Mouse (Mus musculus) forebrain, embryonic 15.5 days (tissue): Measurements from ENCODE around the gene Dzip1. TPM values are rescaled to one million over a fixed set of nuclear protein-coding genes. Genes with fewer than 3 reads are reported as not detected.

Experiments used
- ATAC-seq: fragments of 200-750 bp; cut with Nextera tagmentation; replicated peaks from 2 replicates; pipeline ENCODE4 v1.8.0; 2017; ENCODE audit warnings: mild to moderate bottlenecking, moderate TSS enrichment, moderate library complexity
- H3K27ac ChIP-seq: fragments of 300-500 bp; sonication (generic); replicated peaks from 2 replicates; pipeline ENCODE4 v1.5.1; 2015; ENCODE audit warnings: mild to moderate bottlenecking, inconsistent platforms
- H3K27me3 ChIP-seq: fragments of 300-500 bp; sonication (generic); 2 replicates; pipeline ENCODE4 v1.6.1; 2015; ENCODE audit warnings: inconsistent platforms
- H3K36me3 ChIP-seq: fragments of 300-500 bp; sonication (generic); 2 replicates; pipeline ENCODE4 v1.6.1; 2015; ENCODE audit warnings: mild to moderate bottlenecking, inconsistent platforms
- H3K4me1 ChIP-seq: fragments of 300-500 bp; sonication (generic); 2 replicates; pipeline ENCODE4 v1.6.1; 2015; ENCODE audit warnings: inconsistent platforms
- H3K4me2 ChIP-seq: fragments of 300-500 bp; sonication (generic); replicated peaks from 2 replicates; pipeline ENCODE4 v1.6.1; 2015; ENCODE audit warnings: mild to moderate bottlenecking, inconsistent platforms
- H3K4me3 ChIP-seq: fragments of 300-500 bp; sonication (generic); 2 replicates; pipeline ENCODE4 v1.5.1; 2015; ENCODE audit warnings: mild to moderate bottlenecking, inconsistent platforms
- H3K9ac ChIP-seq: fragments of 300-500 bp; sonication (generic); replicated peaks from 2 replicates; pipeline ENCODE4 v1.6.1; 2015; ENCODE audit warnings: mild to moderate bottlenecking, inconsistent platforms
- H3K9me3 ChIP-seq: fragments of 300-500 bp; sonication (generic); 2 replicates; pipeline ENCODE4 v1.6.1; 2016; ENCODE audit warnings: inconsistent platforms
- WGBS: fragments of 180-500 bp; shearing (Covaris S2); methylation state at CpG from one replicate; pipeline ENCODE4 v1.1.7; 2015; ENCODE audit warnings: mixed read lengths; 5-methylcytosine and 5-hydroxymethylcytosine counted together
- polyA plus RNA-seq: library from polyadenylated mRNA; unstranded; fragments of >200 nt; fragmentation: Nextera tagmentation; extraction: Ambion mirVana; gene quantifications from 2 replicates; pipeline ENCODE4 v1.2.1, GENCODE M21; 2015

The Dzip1 gene
- polyA plus RNA-seq, 1 experiment from 2014 or later = 41.4 TPM

- Histone ChIP-seq H3K4me1 (no peaks in the 10 kb centered on the region), H3K9me3 (no peaks in the 10 kb centered on the region), H3K27ac (no peak overlapping the region), H3K9ac (no peak overlapping the region), H3K4me2 (no peak overlapping the region), H3K27me3 (no peaks in the 10 kb centered on the region), H3K36me3 (no peaks in the 10 kb centered on the region), H3K4me3 (no peak overlapping the region)
- 98% methylated on average over 1 of the region's 1 CpGs for WGBS
- ATAC-seq = no peak
These were observed 85.2 kb downstream of the Dzip1 start for GRCm38 (mm10) chr14:118840027-118840426.

GRCm38 (mm10) chr14:118839416-118839815 is 85.8 kb downstream of the Dzip1 start:
- ATAC-seq = no peak
- Histone ChIP-seq H3K4me1 (no peaks in the 10 kb centered on the region), H3K9ac (no peak overlapping the region), H3K4me3 (no peak overlapping the region), H3K9me3 (no peaks in the 10 kb centered on the region), H3K27ac (no peak overlapping the region), H3K36me3 (no peaks in the 10 kb centered on the region), H3K4me2 (no peak overlapping the region), H3K27me3 (no peaks in the 10 kb centered on the region)
- 54% methylated on average over 5 of the region's 5 CpGs for WGBS

GRCm38 (mm10) chr14:118838556-118839120 is 86.6 kb downstream of the Dzip1 start:
- no peak for ATAC-seq
- 81% methylated on average over 8 of the region's 8 CpGs for WGBS
- Histone ChIP-seq H3K4me1 (no peaks in the 10 kb centered on the region), H3K36me3 (no peaks in the 10 kb centered on the region), H3K9ac (no peak overlapping the region), H3K27me3 (no peaks in the 10 kb centered on the region), H3K4me2 (no peak overlapping the region), H3K9me3 (no peaks in the 10 kb centered on the region), H3K27ac (no peak overlapping the region), H3K4me3 (no peak overlapping the region)

GRCm38 (mm10) chr14:118836754-118837153 is 88.5 kb downstream of the Dzip1 start:
- no peak for ATAC-seq
- WGBS = 95% methylated on average over 7 of the region's 7 CpGs

GRCm38 (mm10) chr14:118836145-118836544 is 89.1 kb downstream of the Dzip1 start:
- Histone ChIP-seq H3K27ac (no peak overlapping the region), H3K36me3 (no peaks in the 10 kb centered on the region), H3K27me3 (no peaks in the 10 kb centered on the region), H3K9me3 (no peaks in the 10 kb centered on the region), H3K4me1 (no peaks in the 10 kb centered on the region), H3K4me2 (no peak overlapping the region), H3K4me3 (no peak overlapping the region), H3K9ac (no peak overlapping the region)
- WGBS = 83% methylated on average over 11 of the region's 11 CpGs
- ATAC-seq = no peak

More at GRCm38 (mm10) chr14:118836754-118837153, 88.5 kb downstream of the Dzip1 start:
- H3K27ac ChIP-seq = no peak overlapping the region
- H3K36me3 ChIP-seq = no peaks in the 10 kb centered on the region
- H3K4me1 ChIP-seq = no peaks in the 10 kb centered on the region
- H3K4me3 ChIP-seq = no peak overlapping the region
- no peak overlapping the region for H3K4me2 ChIP-seq
- H3K27me3 ChIP-seq = no peaks in the 10 kb centered on the region
- H3K9me3 ChIP-seq = no peaks in the 10 kb centered on the region
- H3K9ac ChIP-seq = no peak overlapping the region

GRCm38 (mm10) chr14:118834313-118834712 is 90.9 kb downstream of the Dzip1 start:
- H3K9me3 ChIP-seq = no peaks in the 10 kb centered on the region
- H3K27me3 ChIP-seq = no peaks in the 10 kb centered on the region
- H3K9ac ChIP-seq = no peak overlapping the region
- ATAC-seq = no peak
- H3K4me2 ChIP-seq = no peak overlapping the region
- H3K27ac ChIP-seq = no peak overlapping the region
- WGBS = 2% methylated on average over 7 of the region's 7 CpGs
- no peaks in the 10 kb centered on the region for H3K36me3 ChIP-seq
- H3K4me1 ChIP-seq = no peaks in the 10 kb centered on the region
- no peak overlapping the region for H3K4me3 ChIP-seq

- Histone ChIP-seq H3K36me3 (no peaks in the 10 kb centered on the region), H3K27me3 (no peaks in the 10 kb centered on the region), H3K4me1 (no peaks in the 10 kb centered on the region), H3K9me3 (no peaks in the 10 kb centered on the region), H3K9ac (no peak overlapping the region), H3K4me3 (no peak overlapping the region), H3K27ac (no peak overlapping the region), H3K4me2 (no peak overlapping the region)
- no peak for ATAC-seq
- WGBS = 90% methylated on average over 6 of the region's 6 CpGs
These were observed 92.0 kb downstream of the Dzip1 start for GRCm38 (mm10) chr14:118833241-118833640.

GRCm38 (mm10) chr14:118831597-118831996 is 93.7 kb downstream of the Dzip1 start:
- H3K4me2 ChIP-seq = no peak overlapping the region
- ATAC-seq = no peak

GRCm38 (mm10) chr14:118829331-118830095 is 95.7 kb downstream of the Dzip1 start:
- H3K4me2 ChIP-seq = no peak overlapping the region
- no peaks in the 10 kb centered on the region for H3K36me3 ChIP-seq
- WGBS = 92% methylated on average over 11 of the region's 11 CpGs
- no peak overlapping the region for H3K9ac ChIP-seq
- H3K4me3 ChIP-seq = no peak overlapping the region
- no peaks in the 10 kb centered on the region for H3K27me3 ChIP-seq
- H3K27ac ChIP-seq = no peak overlapping the region
- H3K9me3 ChIP-seq = no peaks in the 10 kb centered on the region
- ATAC-seq = no peak
- H3K4me1 ChIP-seq = no peaks in the 10 kb centered on the region

More at GRCm38 (mm10) chr14:118831597-118831996, 93.7 kb downstream of the Dzip1 start:
- H3K36me3 ChIP-seq = no peaks in the 10 kb centered on the region
- no peak overlapping the region for H3K27ac ChIP-seq
- 78% methylated on average over 4 of the region's 4 CpGs for WGBS
- no peak overlapping the region for H3K4me3 ChIP-seq
- no peaks in the 10 kb centered on the region for H3K27me3 ChIP-seq
- no peaks in the 10 kb centered on the region for H3K9me3 ChIP-seq
- no peak overlapping the region for H3K9ac ChIP-seq
- no peaks in the 10 kb centered on the region for H3K4me1 ChIP-seq

GRCm38 (mm10) chr14:118827283-118827904 is 97.9 kb downstream of the Dzip1 start:
- WGBS = 13% methylated on average over 7 of the region's 7 CpGs
- no peaks in the 10 kb centered on the region for H3K27me3 ChIP-seq
- ATAC-seq = no peak

GRCm38 (mm10) chr14:118826346-118826745 is 98.9 kb downstream of the Dzip1 start:
- 59% methylated on average over 8 of the region's 8 CpGs for WGBS
- no peaks in the 10 kb centered on the region for H3K36me3 ChIP-seq
- no peaks in the 10 kb centered on the region for H3K9me3 ChIP-seq
- no peak overlapping the region for H3K27ac ChIP-seq
- H3K9ac ChIP-seq = no peak overlapping the region
- no peaks in the 10 kb centered on the region for H3K27me3 ChIP-seq
- no peak for ATAC-seq
- no peak overlapping the region for H3K4me3 ChIP-seq
- no peak overlapping the region for H3K4me2 ChIP-seq
- no peaks in the 10 kb centered on the region for H3K4me1 ChIP-seq

More at GRCm38 (mm10) chr14:118827283-118827904, 97.9 kb downstream of the Dzip1 start:
- Histone ChIP-seq H3K4me3 (no peak overlapping the region), H3K27ac (0 out of 2 replicates have a peak overlapping the region, but pooled peaks have one; percentile 2), H3K9ac (no peak overlapping the region), H3K36me3 (no peaks in the 10 kb centered on the region), H3K9me3 (no peaks in the 10 kb centered on the region), H3K4me1 (no peaks in the 10 kb centered on the region), H3K4me2 (no peak overlapping the region)
